Mouse (Mus musculus) liver, adult 2 months (tissue): ENCODE data around the gene Klhl29.

Source experiments
- CTCF ChIP-seq: fragments of 200-500 bp; IDR thresholded peaks from 2 replicates; pipeline ENCODE4 v1.5.1; 2011; ENCODE audit warnings: low read depth, low read length, control low read depth
- POLR2A ChIP-seq: fragments of 200-500 bp; IDR thresholded peaks from 2 replicates; pipeline ENCODE4 v1.6.1; 2011; ENCODE audit warnings: low read length, control low read depth; ENCODE audit not compliant: insufficient read depth; ENCODE audit errors: extremely low read depth

- TF ChIP-seq CTCF: no peak
- no peak for TF ChIP-seq POLR2A
Measured at GRCm38 (mm10) chr12:5246193-5246621, 129.3 kb downstream of the Klhl29 start.
